Mouse (Mus musculus) ovary, postnatal 10 days (tissue): ENCODE data around the gene Olfr1424.
"Not testable (repeated sequence)": the region's sequence is repeated elsewhere in the genome, so short reads cannot be mapped to it uniquely, and the experiment has no call there.

Experiments
- DNase-seq: peaks from one replicate; pipeline ENCODE4 v3.0.0; 2022; ENCODE audit warnings: low spot score

Gene Olfr1424

DNA sequence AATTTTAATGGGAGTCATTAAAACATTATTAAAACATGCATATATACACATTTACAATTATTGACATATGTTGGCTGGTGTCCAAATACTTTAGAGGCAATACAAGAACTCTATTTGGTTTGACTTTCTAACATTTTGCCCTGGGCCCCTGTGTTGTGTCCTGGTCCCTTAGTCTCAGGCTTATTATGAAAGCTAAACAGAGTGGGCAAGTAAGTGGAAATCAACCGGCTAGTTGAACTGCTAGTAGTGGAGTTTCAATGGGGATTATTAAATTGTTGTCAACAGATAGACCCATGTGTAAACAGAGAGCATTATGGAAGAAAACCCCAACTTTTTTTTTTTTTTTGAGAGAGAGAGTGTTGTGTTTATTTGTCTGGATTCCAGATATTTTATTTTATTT, at the start of gene Olfr1424:
TSS of gene Olfr1424 (minus strand) at position 101 of the 400 bp plus-strand sequence.
- DNase-seq = not testable (repeated sequence)

DNA sequence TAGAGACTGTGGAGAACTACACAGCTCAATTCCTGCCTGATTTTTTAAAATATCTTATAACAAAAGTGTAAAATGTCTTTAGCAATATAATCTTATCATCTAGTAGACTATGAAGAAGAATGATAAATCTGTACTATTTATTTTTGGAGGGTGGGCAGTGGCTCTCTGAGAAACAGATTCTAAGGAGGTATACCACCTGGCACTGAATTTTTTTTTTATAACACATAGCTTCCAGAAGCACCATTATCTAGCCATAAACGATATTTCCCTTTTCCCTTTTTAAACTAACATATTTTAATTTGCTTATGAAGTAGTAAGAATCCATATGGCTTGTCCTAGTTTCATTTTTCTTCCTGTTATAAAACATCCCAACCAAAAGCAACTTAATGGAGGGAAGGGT, 42.1 kb upstream of the Olfr1424 start:
- DNase-seq = no peak

DNA sequence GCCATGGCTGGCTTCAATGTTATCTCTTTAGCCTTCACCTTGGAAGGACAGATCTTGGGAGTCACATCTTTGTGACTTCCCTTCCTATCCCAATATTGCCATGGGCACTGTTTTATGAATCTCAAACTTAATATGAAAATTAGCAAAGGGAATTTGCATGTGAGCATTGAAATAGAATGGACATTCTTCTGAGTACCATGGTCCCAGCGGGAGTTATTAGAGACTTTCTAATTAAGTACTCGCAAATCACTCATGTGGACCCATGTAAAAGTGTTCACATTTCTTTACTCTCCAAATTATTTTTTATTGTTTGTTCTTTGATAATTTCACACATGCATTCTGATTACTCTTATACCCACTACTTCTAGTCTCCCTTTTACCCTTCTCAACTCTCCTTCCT, 40.8 kb upstream of the Olfr1424 start, which contains the start of gene Olfr1427:
TSS of gene Olfr1427 (minus strand) at position 101 of the 400 bp plus-strand sequence.
- DNase-seq = no peak

- no peak for DNase-seq
These were observed 29.4 kb upstream of the Olfr1424 start, which contains the start of gene Olfr1426 for GRCm38 (mm10) chr19:12091913-12092312. Olfr1426 (minus strand) TSS chr19:12092013.

GRCm38 (mm10) chr19:12077631-12078030, 15.1 kb upstream of the Olfr1424 start, which contains the start of gene Olfr1425:
Olfr1425 (minus strand) TSS chr19:12077731.
- DNase-seq = not testable (repeated sequence)

DNA sequence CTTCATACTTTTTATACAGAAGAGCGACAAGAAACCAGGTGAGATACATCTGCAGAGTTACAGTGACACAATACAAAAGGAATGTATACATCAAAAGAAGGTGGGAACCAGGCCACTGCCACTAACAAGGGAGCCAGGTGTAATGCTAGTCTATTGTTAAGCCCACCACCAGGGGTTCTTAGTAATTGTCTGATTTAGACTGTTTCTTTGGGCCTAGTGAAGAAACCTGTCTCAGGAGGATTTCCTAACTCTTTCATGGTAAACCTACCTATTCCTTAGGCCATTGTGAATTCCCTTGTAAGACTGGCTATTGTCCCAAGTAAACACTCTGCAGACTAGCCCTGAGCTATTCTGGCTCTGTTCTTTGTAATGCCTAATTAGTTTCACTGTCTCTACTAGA, 7.1 kb upstream of the Olfr1424 start:
- DNase-seq = not testable (repeated sequence)

- not testable (repeated sequence) for DNase-seq
These were observed 5.3 kb upstream of the Olfr1424 start for GRCm38 (mm10) chr19:12067806-12068205.

GRCm38 (mm10) chr19:12043163-12043562, 19.3 kb downstream of the Olfr1424 start:
- DNase-seq = no peak

DNA sequence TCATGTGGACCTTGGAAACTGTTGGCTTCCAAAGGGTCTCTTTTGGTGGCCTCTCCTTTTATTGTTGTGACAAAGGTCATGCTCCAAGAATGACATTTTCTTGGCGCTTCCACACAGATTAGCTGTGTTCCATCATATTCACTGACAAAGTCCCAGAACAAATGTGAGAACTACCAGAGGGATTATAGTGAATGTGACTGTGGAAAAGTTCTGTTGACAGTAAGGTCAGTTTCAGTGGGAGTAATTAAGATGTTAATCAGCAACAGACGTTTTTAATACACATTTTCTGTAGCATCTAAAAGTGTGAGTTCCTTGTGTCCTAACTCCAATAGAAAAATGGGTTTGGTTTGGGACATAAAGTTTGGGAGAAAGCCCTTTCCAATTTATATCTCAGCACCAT, 21.3 kb downstream of the Olfr1424 start, which contains the start of gene Olfr1423:
TSS of gene Olfr1423 (minus strand) at position 101 of the 400 bp plus-strand sequence.
- no peak for DNase-seq

DNA sequence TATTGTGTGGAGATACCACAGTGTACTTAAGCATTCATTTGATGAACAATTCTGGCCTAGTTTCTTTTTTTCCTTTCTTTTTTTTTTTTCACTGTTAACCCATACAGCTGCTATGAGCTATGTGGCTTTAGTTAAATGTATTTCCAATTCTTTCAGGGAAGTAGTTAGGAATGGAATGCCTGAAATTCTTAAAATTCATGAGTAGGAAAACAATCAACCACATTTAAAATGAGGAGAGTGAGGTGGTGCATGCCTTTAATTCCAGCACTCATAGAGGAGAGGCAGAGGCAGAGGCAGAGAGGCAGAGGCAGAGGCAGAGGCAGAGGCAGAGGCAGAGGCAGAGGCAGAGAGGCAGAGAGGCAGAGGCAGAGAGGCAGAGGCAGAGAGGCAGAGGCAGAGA, 24.8 kb downstream of the Olfr1424 start:
- DNase-seq = no peak

- no peak for DNase-seq
These were observed 35.9 kb downstream of the Olfr1424 start for GRCm38 (mm10) chr19:12026606-12027005.

GRCm38 (mm10) chr19:12025333-12025732, 37.1 kb downstream of the Olfr1424 start:
- DNase-seq = no peak

DNA sequence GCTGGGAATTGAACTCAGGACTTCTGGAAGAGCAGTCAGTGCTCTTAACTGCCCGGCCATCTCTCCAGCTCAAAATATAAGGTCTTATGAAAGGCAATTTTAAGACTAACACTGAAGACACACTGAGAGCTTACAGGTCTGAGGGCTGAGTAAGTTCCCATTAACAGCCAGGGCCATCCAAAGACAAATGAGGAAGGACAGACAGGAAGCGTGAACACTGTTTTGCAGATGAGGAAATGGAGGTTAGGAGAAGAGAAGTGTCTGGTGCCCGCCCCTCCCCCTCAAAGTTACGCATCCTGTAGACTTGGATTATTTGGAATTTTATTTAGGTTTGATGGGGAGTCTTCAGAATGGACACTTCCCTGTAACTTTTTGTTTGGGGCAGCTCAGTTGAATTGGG, 38.3 kb downstream of the Olfr1424 start:
- no peak for DNase-seq

DNA sequence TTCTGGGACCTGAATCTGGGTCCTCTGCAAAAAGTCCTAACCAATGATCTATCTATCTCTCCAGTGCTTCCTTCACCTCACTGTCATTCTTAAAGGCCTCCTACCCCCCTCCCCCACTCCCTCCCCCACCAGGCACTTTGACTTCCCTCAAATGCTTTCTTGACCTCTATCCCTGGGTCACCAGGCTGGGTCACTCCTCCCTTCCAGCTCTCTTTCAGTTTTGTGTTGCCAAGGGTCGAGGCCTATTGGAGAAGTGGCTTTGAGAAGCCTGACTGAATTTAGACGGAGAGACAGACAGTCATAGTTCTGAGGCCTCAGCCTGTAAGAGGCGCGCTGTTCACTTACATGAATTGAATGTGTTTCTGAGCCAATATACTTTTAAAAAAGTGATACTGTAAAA, 46.3 kb downstream of the Olfr1424 start:
- no peak for DNase-seq

DNA sequence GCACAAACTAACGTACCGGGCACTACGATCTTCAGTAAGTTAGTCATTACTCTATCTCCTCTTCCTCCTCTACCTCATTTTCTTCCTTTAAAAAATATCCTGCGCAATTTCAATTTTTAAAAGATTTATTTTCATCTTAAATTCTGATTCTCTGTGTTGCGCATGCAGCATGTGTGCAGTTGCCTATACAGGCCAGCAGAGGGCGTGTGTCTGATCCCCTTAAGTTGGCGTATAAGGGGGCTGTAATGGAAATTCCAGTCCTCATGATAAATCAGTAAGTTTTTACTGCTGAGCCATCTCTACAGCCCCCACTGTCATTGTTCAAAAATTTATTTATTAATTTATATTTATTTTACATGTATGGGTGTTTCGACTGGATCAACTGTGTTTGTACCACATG, 46.8 kb downstream of the Olfr1424 start:
- DNase-seq = no peak

- DNase-seq = no peak
These were observed 49.3 kb downstream of the Olfr1424 start for GRCm38 (mm10) chr19:12013228-12013627.

- no peak for DNase-seq
These were observed 49.9 kb downstream of the Olfr1424 start for GRCm38 (mm10) chr19:12012615-12013014.

DNA sequence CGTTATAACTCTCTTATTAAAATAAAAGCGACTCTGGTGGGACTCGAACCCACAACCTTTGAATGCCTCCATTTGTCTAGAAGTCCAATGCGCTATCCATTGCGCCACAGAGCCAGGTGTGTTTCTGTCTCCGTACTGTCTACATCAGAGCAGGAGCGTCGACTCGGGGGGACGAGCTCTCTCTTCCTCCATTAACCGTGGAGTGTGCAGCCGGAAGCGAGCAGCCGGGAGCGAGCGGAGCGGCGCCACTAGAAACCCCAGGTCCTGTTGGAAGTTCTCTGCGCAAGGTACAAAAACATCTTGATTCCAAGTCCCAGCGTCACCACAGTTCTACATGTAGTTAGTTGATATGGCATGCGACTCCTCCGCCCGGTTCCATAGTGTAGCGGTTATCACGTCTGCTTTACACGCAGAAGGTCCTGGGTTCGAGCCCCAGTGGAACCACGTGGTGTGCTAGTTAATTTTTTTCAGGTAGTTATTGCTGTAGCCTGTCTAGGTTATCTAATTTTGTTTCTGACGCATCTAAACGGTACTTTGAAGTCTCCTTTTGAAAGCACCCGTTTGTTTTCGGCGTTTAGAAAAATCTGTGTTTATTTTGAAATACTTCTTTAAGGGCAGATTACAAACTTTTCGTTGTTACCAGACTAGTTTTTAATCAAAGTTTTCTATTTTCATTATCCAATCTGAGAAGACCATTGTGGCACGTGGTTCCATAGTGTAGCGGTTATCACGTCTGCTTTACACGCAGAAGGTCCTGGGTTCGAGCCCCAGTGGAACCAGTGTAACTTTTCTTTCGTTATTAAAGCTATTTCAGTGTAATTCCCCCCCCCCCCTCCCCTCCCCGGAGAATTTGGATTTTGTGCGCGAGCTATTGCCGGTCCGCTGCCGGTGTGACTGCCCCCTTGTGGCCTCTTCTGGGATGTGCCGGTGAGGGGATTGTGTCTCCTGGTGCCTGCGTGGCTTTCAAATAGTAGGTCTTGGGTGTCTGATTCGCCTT, 50.6 kb downstream of the Olfr1424 start:
- DNase-seq = peak; percentile 74

DNA sequence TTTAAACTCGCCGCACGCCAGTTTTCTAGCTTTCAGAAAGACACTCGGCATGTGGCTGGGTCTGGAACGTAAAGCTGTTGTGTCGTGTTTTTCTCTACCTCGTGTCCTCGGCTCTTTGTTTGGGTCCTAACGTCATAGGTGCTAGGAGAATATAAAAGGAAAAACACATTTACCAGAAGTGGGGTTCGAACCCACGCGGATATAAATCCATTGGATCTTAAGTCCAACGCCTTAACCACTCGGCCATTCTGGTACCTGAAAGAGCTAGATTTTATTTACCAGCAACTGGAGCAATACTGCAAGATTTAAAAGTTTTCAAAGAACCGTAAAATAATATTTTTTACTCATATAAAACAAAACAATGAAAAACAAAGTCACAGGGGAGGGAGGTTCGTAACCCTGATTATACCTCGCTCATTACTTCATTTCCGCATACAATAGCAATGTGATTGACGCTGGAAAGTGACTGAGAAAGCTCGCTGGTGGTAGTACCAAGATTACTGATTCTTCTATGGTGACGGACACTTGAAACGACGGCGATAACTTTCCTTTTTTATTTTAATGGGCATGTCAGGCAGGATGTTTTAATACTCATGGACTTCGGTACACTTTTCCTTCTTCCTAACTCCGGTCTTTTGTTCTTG, 51.4 kb downstream of the Olfr1424 start:
- DNase-seq = peak; percentile 23

GRCm38 (mm10) chr19:12010281-12010771, 52.2 kb downstream of the Olfr1424 start:
- DNase-seq = peak; percentile 29

DNA sequence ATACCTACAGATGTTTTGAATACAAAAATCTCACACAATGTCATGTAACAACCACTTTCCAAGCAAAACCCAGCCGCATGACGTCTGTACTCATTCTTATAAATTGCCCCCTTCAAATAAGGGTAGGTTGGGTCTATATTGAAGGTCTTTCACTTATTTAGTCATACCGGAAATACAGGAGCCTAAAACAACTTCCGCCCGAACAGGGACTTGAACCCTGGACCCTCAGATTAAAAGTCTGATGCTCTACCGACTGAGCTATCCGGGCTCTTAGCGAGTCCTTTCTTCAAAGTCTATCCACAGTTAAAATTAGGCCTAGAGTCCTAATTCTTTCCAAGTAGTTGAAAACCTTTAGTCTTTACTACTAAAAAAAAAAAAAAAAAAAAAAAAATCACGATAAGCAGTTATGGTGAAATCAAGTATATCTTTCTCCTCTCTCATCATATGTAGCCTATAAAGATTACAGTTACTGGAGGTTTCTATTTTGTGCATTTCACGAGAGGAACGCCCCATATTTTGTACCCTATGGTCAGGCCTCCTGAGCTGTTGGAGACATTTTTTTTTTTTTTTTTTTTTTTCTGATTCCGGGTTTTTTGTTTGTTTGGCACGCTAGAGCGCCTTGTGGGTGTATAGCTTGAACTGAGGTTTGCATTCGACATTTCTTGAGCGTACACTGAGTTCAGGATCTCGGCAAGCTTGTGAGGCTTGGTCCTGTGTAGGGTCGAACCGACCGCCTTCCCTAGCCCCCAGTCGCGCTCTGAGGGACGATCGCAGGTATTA, 52.8 kb downstream of the Olfr1424 start:
- no peak for DNase-seq
